ENCODE assay signal across 8 mouse cellular contexts in the genomic region with DNA sequence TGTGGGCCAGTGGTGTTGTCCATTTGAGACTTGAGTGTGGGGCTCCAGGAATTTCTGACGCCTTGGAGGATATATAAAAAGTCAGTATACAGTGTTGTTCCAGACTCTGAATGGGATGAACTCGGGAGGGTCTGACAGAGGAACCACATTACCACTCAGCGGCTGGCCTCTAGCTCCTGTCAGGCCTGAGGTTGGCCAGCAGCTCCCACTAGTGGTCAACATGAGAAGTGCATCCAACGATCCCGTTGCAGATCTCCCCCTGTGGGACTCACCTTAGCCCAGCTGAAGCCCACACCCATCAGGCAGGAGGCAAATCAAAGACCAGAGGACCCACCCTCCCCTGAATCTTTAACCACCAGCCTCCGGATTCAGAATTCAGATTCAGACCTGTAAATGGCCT. TPM values are rescaled to one million over a fixed set of nuclear protein-coding genes. Genes with fewer than 3 reads are reported as not detected.
DNase-seq lines count a peak whose midpoint lies in the region; ATAC-seq lines count a peak whose summit lies in the region.

No protein-coding gene starts in this region.

- DNase-seq in ZHBTc4 (ENCODE audit: low read depth, low spot score), result peak; percentile 89
- DNase-seq in cerebellum, adult 9-11 months, result peak; percentile 37
- DNase-seq in gastrocnemius, adult 18-20 months (ENCODE audit: low spot score), result peak; percentile 73
- DNase-seq in hindlimb bud, embryonic 11.5 days (ENCODE audit: extremely low spot score, low read depth, low spot score), result peak; percentile 46
- peak; percentile 77 to 82 for DNase-seq in left cerebral cortex, adult 18-20 months (ENCODE audit: low spot score in 2 of 2)
- peak; percentile 75 for DNase-seq in right cerebral cortex, postnatal 14 days
- peak; percentile 43 for DNase-seq in yolk sac, embryonic 10.5 days (ENCODE audit: low spot score)

- ATAC-seq in megakaryocyte-erythroid progenitor cell, adult 5-6 weeks (replicated peaks; ENCODE audit: low FRiP score, low TSS enrichment, poor library complexity, severe bottlenecking), result peak; percentile 83

RNA-seq across cellular contexts. Expression of a gene that starts 1.9 kb away (rescaled TPM):
- under 1 TPM; 0.07 to 0.09 TPM for total RNA-seq in gastrocnemius, adult 18-20 months (2021)
- total RNA-seq in left cerebral cortex, adult 18-20 months (2021), result 1 to 10 TPM; 5.0 to 5.4 TPM
- total RNA-seq in megakaryocyte-erythroid progenitor cell, adult 5-6 weeks (2014; fragmentation: Nextera tagmentation), result not detected in 2 replicates
- not detected in 2 replicates for total RNA-seq in megakaryocyte-erythroid progenitor cell, adult 5-6 weeks (2017)

Comparison
In these comparisons a context has a peak if more than half of its experiments do, and no peak if none do; other contexts are left out.
1. Peak in every context shown above with its lines: DNase-seq and ATAC-seq.
2. DNase-seq: peak in every context shown above with its lines; median percentile 89 in ZHBTc4; 80 in left cerebral cortex, adult 18-20 months; 75 in right cerebral cortex, postnatal 14 days; 73 in gastrocnemius, adult 18-20 months; 46 in hindlimb bud, embryonic 11.5 days; 43 in yolk sac, embryonic 10.5 days; 37 in cerebellum, adult 9-11 months.
3. RNA of a gene that starts 1.9 kb away (total RNA-seq): 5.0 to 5.4 TPM in left cerebral cortex, adult 18-20 months; 0.07 to 0.09 TPM in gastrocnemius, adult 18-20 months and not detected in megakaryocyte-erythroid progenitor cell, adult 5-6 weeks; every median in the first group is over 4 times any median in the second.